Mouse (Mus musculus): ENCODE measurements around the gene Madd.

Gene Madd

GRCm38 (mm10) chr2:91183711-91184405, at the start of gene Madd:
Gene Madd, minus strand, starts transcription at chr2:91183837.
- no peak for ATAC-seq (ENCODE audit: low TSS enrichment)

GRCm38 (mm10) chr2:91229735-91230134, 46.1 kb upstream of the Madd start:
- ATAC-seq (ENCODE audit: low TSS enrichment) = peak; percentile 95

- ATAC-seq (ENCODE audit: low TSS enrichment) = peak; percentile 55; the same call in 1 of the 2 replicates
Measured at GRCm38 (mm10) chr2:91223614-91224013, 40.0 kb upstream of the Madd start.

GRCm38 (mm10) chr2:91220501-91220900, 36.9 kb upstream of the Madd start:
- ATAC-seq (ENCODE audit: low TSS enrichment) = no peak

- peak; percentile 18; the same call in 1 of the 2 replicates for ATAC-seq (ENCODE audit: low TSS enrichment)
Measured at GRCm38 (mm10) chr2:91217032-91217431, 33.4 kb upstream of the Madd start.

GRCm38 (mm10) chr2:91213311-91213710, 29.7 kb upstream of the Madd start:
- ATAC-seq (ENCODE audit: low TSS enrichment) = no peak

GRCm38 (mm10) chr2:91206254-91206775, 22.7 kb upstream of the Madd start:
- ATAC-seq (ENCODE audit: low TSS enrichment) = no peak

GRCm38 (mm10) chr2:91202972-91203656, 19.5 kb upstream of the Madd start:
- no peak for ATAC-seq (ENCODE audit: low TSS enrichment)

- ATAC-seq (ENCODE audit: low TSS enrichment) = peak; percentile 85
Measured at GRCm38 (mm10) chr2:91202222-91202971, 18.8 kb upstream of the Madd start, which contains the start of the genes Nr1h3 and Acp2. Gene Nr1h3, minus strand, starts transcription at chr2:91202834. Gene Acp2, plus strand, starts transcription at chr2:91202885.

- ATAC-seq (ENCODE audit: low TSS enrichment) = peak; percentile 54
Measured at GRCm38 (mm10) chr2:91198888-91199287, 15.3 kb upstream of the Madd start.

GRCm38 (mm10) chr2:91196577-91197001, 13.0 kb upstream of the Madd start:
- peak; percentile 45 for ATAC-seq (ENCODE audit: low TSS enrichment)

- ATAC-seq (ENCODE audit: low TSS enrichment) = peak; percentile 48; the same call in 1 of the 2 replicates
Measured at GRCm38 (mm10) chr2:91194624-91195332, 11.1 kb upstream of the Madd start.

- no peak for ATAC-seq (ENCODE audit: low TSS enrichment)
Measured at GRCm38 (mm10) chr2:91190501-91190900, 6.9 kb upstream of the Madd start.

GRCm38 (mm10) chr2:91187431-91187830, 3.8 kb upstream of the Madd start:
- peak; percentile 64 for ATAC-seq (ENCODE audit: low TSS enrichment)

GRCm38 (mm10) chr2:91186208-91186607, 2.6 kb upstream of the Madd start:
- ATAC-seq (ENCODE audit: low TSS enrichment) = no peak

- peak; percentile 80 for ATAC-seq (ENCODE audit: low TSS enrichment)
Measured at GRCm38 (mm10) chr2:91183148-91183513, 506 bp downstream of the Madd start.

GRCm38 (mm10) chr2:91182405-91183147, 1.1 kb downstream of the Madd start:
- peak; percentile 76 for ATAC-seq (ENCODE audit: low TSS enrichment)

- ATAC-seq (ENCODE audit: low TSS enrichment) = peak; percentile 8
Measured at GRCm38 (mm10) chr2:91182016-91182404, 1.6 kb downstream of the Madd start.

- ATAC-seq (ENCODE audit: low TSS enrichment) = no peak
Measured at GRCm38 (mm10) chr2:91180706-91181105, 2.9 kb downstream of the Madd start.

GRCm38 (mm10) chr2:91179825-91180224, 3.8 kb downstream of the Madd start:
- ATAC-seq (ENCODE audit: low TSS enrichment) = no peak

GRCm38 (mm10) chr2:91176234-91176633, 7.4 kb downstream of the Madd start:
- ATAC-seq (ENCODE audit: low TSS enrichment) = no peak

Measured in frontal cortex, adult (tissue).